Mouse (Mus musculus) left cerebral cortex, postnatal 14 days (tissue): ENCODE measurements around the gene Pcdh9. TPM values are rescaled to one million over a fixed set of nuclear protein-coding genes. Genes with fewer than 3 reads are reported as not detected.
A peak's percentile ranks its signal among the peaks of the same experiment; 100 is the strongest.

Experiments used
- DNase-seq, 2 experiments: peaks; one replicate each; pipeline ENCODE4 v3.0.0; 2021 to 2022; ENCODE audit warnings: low spot score in 2 of 2, mixed read lengths in 1 of 2
- intact Hi-C: fragments of 180-260 bp; cut with DNase I; formaldehyde crosslinking; loops from one replicate; pipeline ENCODE4 v1.15.1; 2025
- total RNA-seq, 2 experiments: library from RNA; stranded (reverse); gene quantifications; 2 replicates each; pipeline ENCODE4 v1.2.3; 2021

The Pcdh9 gene
- total RNA-seq, 2 experiments from 2014 or later: 193 to 219 TPM

DNA sequence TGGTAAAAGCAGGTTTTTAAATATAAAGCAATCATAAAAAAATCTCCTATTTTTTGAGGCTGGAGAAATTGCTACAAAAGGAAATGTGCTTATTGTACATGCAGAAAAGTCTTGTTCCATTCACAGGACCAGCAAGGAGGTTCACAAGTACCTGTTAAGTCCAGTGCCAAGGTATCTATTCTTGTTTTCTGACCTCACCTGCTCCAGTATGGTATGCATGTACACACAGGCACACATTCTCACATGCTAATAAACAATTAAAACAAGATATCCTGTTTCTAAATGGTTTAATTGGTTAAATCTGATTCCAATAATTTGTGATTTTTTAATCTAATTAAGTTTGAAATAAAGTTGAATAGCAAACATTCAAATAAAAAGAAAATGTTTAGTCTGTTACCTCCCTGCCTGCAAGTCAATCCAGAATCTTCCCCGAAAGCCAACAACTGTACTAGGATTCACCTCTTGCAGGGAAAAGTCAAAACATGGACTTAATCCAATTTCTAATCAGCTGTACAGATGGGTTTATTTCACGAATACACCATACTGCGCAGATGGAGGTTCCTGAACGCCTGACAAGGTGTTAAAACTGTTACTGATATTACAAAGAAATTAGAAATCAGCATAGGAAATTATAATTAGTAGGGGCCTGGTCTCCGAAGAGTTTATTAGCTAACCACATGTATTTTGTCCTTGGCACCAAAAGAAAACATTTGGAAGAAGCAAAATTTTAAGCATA is 439.4 kb downstream of the Pcdh9 start:
- DNase-seq: no peak
- intact Hi-C loops: no loop called here

DNA sequence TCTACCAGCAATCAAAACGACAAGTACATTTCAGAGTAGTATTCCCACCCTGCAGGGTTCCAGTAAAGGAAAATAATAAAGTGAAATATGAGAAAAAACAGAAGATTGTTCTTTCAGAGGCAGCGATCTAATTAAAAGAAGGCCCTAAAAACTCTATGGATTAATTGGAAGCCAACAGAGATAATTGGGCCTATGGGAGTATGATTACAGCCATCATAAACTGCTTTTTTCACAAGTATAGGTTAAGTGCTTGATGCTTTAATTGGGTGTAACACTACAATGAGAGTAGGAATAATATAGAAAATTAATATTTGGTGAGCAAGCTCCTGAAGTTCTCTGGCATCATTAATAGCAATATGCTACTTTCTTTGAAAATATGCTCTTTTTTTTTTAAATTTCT is 448.6 kb downstream of the Pcdh9 start:
- intact Hi-C loops: no loop called here
- DNase-seq: no peak

GRCm38 (mm10) chr14:93437226-93437625 is 453.3 kb downstream of the Pcdh9 start:
- intact Hi-C loops: no loop called here
- no peak for DNase-seq

DNA sequence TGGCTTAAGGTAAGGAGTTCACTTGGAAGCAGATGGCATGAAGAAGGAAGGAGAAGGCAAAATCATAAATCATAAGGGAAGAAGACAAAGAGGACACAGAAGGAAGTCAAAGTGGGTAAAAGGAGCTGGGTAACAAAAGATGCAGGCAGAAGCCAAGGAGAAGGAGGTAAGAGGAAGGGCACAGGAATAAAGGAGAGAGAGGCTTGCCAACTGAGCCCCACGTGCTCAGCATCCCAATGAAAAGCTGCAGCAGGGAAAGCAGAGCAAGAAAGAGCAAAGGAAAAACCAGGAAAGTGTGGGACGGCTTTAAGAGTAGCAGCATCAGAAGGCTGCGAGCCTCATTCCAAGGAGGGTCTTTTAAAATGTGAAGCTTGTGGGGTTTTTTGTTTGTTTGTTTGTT is 473.7 kb downstream of the Pcdh9 start:
- peak in 1 of 2 experiments; percentile 34 for DNase-seq
- intact Hi-C loops: no loop called here

DNA sequence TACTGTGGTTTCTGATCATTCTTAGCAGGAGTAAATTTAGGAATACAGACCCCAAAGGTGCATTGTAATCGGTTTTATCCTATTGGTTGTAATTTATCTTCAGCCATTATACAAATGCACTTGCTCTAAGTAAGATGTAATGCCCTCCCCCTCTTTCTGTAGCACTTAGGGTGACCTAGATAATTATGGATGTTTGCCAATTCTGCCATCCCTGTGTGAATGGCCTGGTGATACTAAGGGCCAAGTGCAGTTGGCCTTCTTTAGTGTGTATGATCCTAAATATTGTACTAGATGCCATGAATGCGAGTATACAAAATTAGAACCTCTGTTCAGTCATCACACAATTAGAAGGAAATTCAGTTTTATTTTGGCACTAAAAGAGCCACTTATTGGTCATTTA is 475.0 kb downstream of the Pcdh9 start:
- intact Hi-C loops: no loop called here

GRCm38 (mm10) chr14:93409314-93409713 is 481.2 kb downstream of the Pcdh9 start:
- no peak for DNase-seq
- intact Hi-C loops: no loop called here

More for the DNA sequence above, 475.0 kb downstream of the Pcdh9 start:
- no peak for DNase-seq

DNA sequence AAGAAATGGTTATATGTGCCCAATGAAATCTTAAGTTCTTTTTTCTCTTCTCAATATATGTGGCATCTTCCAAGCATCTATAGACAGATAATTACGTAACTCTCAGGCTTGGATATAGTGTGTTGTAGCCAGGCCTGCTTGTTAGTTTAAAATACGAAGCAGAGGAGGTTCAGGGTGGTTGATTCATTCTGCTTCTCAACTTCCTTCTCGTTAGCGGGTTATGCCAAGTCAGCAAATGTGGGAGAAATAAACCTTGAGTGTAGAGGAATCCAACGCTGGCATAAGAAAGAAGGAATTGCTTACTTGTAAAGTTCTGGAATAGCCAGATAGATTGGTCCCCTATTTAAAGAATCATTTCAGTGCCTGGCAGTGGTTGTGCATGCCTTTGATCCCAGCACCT is 482.7 kb downstream of the Pcdh9 start:
- intact Hi-C loops: no loop called here
- DNase-seq: no peak

DNA sequence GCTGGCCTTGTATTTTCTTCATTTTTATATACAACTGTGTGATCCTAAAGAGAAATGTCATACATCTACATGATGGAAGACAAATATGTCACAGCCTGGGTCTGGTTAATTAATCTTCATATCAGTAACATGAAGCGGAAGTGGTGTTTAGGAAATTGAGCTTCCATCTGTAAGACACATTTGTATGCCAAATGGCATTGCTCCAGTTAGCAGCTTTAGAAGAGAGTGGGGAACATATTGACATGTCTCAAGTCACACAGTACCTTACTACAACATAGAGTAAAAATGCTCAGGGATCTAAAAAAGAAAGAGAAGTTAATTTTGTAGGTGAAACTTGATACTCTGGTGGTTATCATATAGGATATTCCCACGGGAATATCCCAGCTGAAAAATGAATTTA is 505.4 kb downstream of the Pcdh9 start:
- DNase-seq: no peak
- intact Hi-C loops: no loop called here

GRCm38 (mm10) chr14:93381163-93381562 is 509.3 kb downstream of the Pcdh9 start:
- intact Hi-C loops: loop anchor here (5.0 kb wide), 1 partner anchor 506 kb away; no protein-coding TSS in a partner anchor
- DNase-seq: peak; percentile 23 to 29

GRCm38 (mm10) chr14:93380757-93381156 is 509.7 kb downstream of the Pcdh9 start:
- DNase-seq: no peak
- intact Hi-C loops: loop anchor here (5.0 kb wide), 1 partner anchor 507 kb away; no protein-coding TSS in a partner anchor

DNA sequence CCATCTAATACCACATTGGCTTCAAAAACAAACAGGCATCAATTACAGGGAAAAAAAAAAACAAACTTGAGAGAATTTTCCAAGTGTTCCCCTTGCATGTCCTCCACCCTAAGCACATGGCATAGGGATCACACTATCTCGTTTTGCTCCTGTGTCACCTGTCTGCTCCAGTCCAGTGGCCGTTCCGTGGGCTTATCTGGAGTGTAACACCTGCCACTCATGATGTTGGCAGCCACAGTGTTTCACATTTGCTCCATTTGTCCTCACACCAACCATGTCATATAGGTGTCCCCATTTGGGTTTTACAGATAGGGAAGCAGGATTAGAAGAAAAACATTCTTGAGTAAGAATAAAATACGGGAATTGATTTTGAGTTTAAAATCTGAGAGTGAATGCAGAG is 514.3 kb downstream of the Pcdh9 start:
- intact Hi-C loops: no loop called here
- no peak for DNase-seq

DNA sequence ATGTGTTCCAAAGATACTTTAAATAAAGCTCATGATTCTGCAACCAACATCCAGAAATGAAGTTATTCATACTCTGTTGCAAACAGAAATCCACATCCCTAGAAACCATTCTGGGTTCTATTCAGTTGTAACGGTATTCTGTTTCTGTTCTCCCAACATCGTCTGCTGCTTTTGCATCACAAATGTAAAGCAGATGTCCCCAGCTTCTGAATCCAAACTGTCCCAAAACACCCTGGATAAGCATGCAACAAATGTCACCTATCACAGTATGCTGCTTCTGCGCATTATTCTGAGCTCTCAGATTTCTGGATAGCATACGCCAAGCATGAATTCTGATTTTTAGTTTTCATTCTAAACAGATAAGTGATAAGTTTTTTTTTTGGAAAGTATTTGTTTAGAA is 516.3 kb downstream of the Pcdh9 start:
- no peak for DNase-seq
- intact Hi-C loops: no loop called here

DNA sequence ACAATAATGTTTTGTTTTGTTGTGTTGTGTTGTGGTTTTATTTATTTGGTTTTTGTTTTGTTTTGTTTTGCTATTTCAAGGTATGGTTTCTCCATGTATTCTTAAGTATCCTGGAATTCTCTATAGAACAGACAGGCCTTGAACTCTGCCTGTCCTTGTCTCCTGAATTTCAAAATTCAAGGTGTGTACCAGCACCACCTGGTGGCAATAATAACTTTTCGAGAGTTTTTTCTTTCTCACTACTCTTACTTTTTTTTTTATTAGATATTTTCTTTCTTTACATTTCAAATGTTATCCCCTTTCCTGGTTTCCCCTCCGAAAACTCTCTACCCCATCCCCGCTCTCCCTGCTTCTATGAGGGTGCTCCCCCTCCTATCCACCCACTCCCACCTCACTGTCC is 536.3 kb downstream of the Pcdh9 start:
- DNase-seq: no peak
- intact Hi-C loops: no loop called here

DNA sequence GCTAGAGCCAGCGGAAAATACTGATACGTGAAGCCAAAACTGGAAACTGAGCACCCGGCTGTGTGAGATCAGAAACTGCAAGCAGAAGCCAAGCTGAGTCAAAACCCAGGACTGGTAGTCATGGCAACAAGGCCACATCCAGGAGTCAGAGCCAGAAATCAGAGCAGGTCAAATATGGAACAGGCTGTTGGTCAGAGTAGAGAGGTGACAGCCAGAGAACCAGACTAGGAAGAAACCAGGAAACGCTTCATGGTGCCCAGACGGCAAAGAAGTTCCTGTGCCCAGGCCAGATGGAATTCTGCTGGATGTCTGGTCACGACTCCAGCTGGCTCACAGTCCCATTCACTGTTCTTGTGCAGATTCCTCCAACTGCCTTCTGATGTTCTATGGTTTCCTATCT is 539.6 kb downstream of the Pcdh9 start:
- intact Hi-C loops: no loop called here
- DNase-seq: peak; percentile 24 to 54

DNA sequence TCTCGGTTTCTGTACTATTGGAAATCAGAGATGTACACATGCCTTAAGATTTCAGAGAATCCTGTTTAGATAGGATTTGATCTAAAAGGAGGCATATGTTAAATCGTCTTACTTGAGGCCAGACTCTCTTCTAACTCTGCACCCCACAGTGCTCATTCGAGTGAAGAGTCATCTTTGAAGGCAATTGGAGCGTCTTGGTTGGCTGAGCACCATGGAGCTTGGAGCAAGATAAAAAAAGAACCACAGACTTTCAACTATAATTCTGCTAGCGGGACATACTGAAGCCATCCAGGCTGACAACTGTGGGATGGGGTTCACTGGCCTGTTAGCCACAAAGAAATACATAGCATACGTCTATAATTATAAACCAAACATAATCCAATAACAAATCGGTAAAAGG is 541.3 kb downstream of the Pcdh9 start:
- intact Hi-C loops: no loop called here
- no peak for DNase-seq

DNA sequence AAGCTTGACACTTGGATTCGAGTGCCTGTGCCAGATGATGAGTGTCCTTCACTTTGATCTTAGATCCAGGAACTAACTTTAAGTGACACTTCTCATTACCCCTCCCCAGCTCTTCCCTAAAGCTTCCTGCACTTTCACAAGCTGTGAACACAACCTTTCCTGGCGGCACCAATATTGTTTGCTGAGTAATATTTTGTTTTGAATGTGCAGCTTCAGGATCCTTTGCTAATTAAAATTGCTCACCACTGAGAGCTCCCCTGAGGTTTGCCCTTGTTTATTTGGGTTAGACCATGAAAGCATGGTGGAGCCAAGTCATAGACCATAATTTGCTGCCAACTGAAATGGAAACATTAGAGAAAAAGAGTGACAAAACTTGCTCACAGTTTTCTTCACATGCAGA is 543.4 kb downstream of the Pcdh9 start:
- DNase-seq: no peak
- intact Hi-C loops: no loop called here

GRCm38 (mm10) chr14:93342781-93343180 is 547.7 kb downstream of the Pcdh9 start:
- no peak for DNase-seq
- intact Hi-C loops: no loop called here

- intact Hi-C loops: no loop called here
- no peak for DNase-seq
Measured at GRCm38 (mm10) chr14:93341390-93341789, 549.1 kb downstream of the Pcdh9 start.

DNA sequence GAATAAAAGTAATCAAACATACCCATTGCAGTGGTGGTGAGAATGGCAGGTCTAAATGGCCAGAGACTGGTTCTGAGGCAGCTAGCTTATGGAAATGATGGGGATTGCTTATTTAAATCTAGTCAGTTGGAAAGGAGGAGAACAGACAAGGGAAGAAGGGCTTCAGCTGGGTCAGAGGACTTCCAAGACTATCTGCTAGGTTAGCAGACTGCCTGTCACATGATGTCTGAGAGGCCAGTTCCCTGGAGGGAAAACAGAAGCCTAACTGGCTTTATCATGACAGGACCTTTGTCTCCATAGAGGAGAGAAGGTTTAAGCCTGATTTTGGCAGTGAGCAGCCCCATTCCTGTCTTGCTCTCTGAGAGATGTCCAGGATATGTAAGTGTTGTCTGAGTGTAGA is 561.2 kb downstream of the Pcdh9 start:
- no peak for DNase-seq
- intact Hi-C loops: no loop called here

DNA sequence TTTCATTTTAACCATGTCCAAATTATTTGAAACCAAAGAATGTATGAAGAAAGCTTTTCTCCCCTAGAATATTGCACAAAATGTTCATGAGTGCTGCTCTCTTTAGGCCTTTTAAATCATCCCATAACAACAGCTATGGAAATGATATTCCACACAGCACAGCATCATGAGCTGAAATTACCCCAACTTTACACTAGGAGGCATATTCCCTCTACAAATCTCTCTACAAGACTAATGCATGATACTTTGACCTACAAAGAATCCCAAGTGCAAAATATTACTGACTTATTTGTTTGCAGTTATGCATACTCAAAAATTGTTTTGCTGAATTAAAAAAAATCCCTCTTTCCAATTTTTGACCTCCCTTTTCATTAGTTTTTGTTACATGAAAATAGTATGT is 573.1 kb downstream of the Pcdh9 start:
- DNase-seq: no peak
- intact Hi-C loops: loop anchor here (10.0 kb wide), 1 partner anchor 567 kb away; no protein-coding TSS in a partner anchor

DNA sequence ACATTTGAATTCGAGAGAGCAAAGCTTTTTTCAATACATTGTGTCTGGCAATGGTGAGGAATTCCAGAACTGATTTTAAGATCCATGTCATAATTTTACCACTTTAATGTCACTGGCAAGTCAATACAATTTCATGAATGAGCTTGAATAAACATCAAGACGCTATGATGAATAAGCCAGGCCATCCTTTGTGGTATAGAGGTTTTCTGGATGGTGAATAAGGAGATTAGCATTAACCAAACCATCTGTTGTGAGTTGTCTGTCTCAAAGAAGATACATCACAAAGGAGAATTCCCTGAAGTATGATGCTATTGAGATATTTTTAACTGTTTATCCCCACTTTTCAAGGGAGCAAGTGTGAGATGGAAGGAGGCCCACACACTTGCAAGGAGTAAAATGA is 602.1 kb downstream of the Pcdh9 start:
- DNase-seq: no peak
- intact Hi-C loops: no loop called here

GRCm38 (mm10) chr14:93287642-93288041 is 602.8 kb downstream of the Pcdh9 start:
- intact Hi-C loops: no loop called here
- DNase-seq: no peak
